Mouse (Mus musculus) forebrain, postnatal 0 days (tissue): ENCODE measurements around the gene Rnft2. TPM values are rescaled to one million over a fixed set of nuclear protein-coding genes. Genes with fewer than 3 reads are reported as not detected.

Experiments used
- ATAC-seq: fragments of 200-750 bp; cut with Nextera tagmentation; 2 replicates; pipeline ENCODE4 v1.8.0; 2017; ENCODE audit warnings: mild to moderate bottlenecking, moderate library complexity
- DNase-seq: peaks from one replicate; pipeline ENCODE4 v3.0.0-alpha.2; 2015
- H3K27ac ChIP-seq: fragments of 300-500 bp; sonication (generic); 2 replicates; pipeline ENCODE4 v1.5.1; 2014; ENCODE audit warnings: low read depth, mild to moderate bottlenecking, antibody characterized with exemption, low read length, moderate library complexity, mixed read lengths
- H3K27me3 ChIP-seq: fragments of 300-500 bp; sonication (generic); 2 replicates; pipeline ENCODE4 v1.6.1; 2014; ENCODE audit warnings: mild to moderate bottlenecking, low read length, mixed read lengths; ENCODE audit not compliant: insufficient read depth
- H3K36me3 ChIP-seq: fragments of 300-500 bp; sonication (generic); 2 replicates; pipeline ENCODE4 v1.6.1; 2014; ENCODE audit warnings: mild to moderate bottlenecking, moderate library complexity; ENCODE audit not compliant: insufficient read depth
- H3K4me1 ChIP-seq: fragments of 300-500 bp; sonication (generic); 2 replicates; pipeline ENCODE4 v1.6.1; 2014; ENCODE audit warnings: antibody characterized with exemption; ENCODE audit not compliant: insufficient read depth
- H3K4me2 ChIP-seq: fragments of 300-500 bp; sonication (generic); 2 replicates; pipeline ENCODE4 v1.6.1; 2014; ENCODE audit warnings: low read depth, mild to moderate bottlenecking, moderate library complexity
- H3K4me3 ChIP-seq: fragments of 300-500 bp; sonication (generic); 2 replicates; pipeline ENCODE4 v1.5.1; 2014; ENCODE audit warnings: low read depth, low read length, mixed read lengths
- H3K9ac ChIP-seq: fragments of 300-500 bp; sonication (generic); 2 replicates; pipeline ENCODE4 v1.6.1; 2014; ENCODE audit warnings: mild to moderate bottlenecking
- H3K9me3 ChIP-seq: fragments of 300-500 bp; sonication (generic); 2 replicates; pipeline ENCODE4 v1.6.1; 2016; ENCODE audit warnings: low read length
- CTCF ChIP-seq: sonication (generic); IDR thresholded peaks from 2 replicates; pipeline ENCODE4 v1.5.1; 2016; ENCODE audit warnings: antibody characterized with exemption, control low read depth, low read depth
- WGBS: fragments of 180-500 bp; shearing (Covaris S2); extraction: QIAGEN DNeasy Blood & Tissue Kit; methylation state at CpG from one replicate; pipeline ENCODE4 v1.1.7; 2014; 5-methylcytosine and 5-hydroxymethylcytosine counted together
- polyA plus RNA-seq: library from polyadenylated mRNA; unstranded; fragments of >200 nt; fragmentation: Nextera tagmentation; extraction: Ambion mirVana; gene quantifications from 2 replicates; pipeline ENCODE4 v1.2.1, GENCODE M21; 2015
- total RNA-seq: library from RNA; depleted of rRNA; stranded (reverse); fragments of >200 nt; gene quantifications from 2 replicates; pipeline ENCODE4 v1.2.3, GENCODE M21; 2014

The Rnft2 gene
- total and polyA plus RNA-seq, 2 experiments from 2014 or later: 12.4 to 87.8 TPM

GRCm38 (mm10) chr5:118199670-118200069, 45.2 kb downstream of the Rnft2 start:
- Histone ChIP-seq H3K4me3 (no peak overlapping the region), H3K27me3 (no peaks in the 10 kb centered on the region), H3K4me1 (no peaks in the 10 kb centered on the region), H3K27ac (0 out of 2 replicates have a peak overlapping the region, but pooled peaks have one; percentile 21), H3K36me3 (peaks cover 26% of the 10 kb centered on the region), H3K9ac (no peak overlapping the region), H3K9me3 (no peaks in the 10 kb centered on the region), H3K4me2 (no peak overlapping the region)
- 65% methylated on average over 5 of the region's 5 CpGs for WGBS
- ATAC-seq (peak; percentile 50), DNase-seq (no peak)
- TF ChIP-seq CTCF: no peak

- Histone ChIP-seq H3K36me3 (peaks cover 30% of the 10 kb centered on the region), H3K9ac (no peak overlapping the region), H3K9me3 (no peaks in the 10 kb centered on the region), H3K4me2 (no peak overlapping the region), H3K27ac (no peak overlapping the region), H3K27me3 (no peaks in the 10 kb centered on the region), H3K4me3 (no peak overlapping the region), H3K4me1 (no peaks in the 10 kb centered on the region)
- DNase-seq (no peak), ATAC-seq (peak; percentile 37; the same call in 1 of the 2 replicates)
- 54% methylated on average over 13 of the region's 13 CpGs for WGBS
- no peak for TF ChIP-seq CTCF
These were observed 47.5 kb downstream of the Rnft2 start for GRCm38 (mm10) chr5:118197421-118197820.

GRCm38 (mm10) chr5:118192221-118192620, 52.7 kb downstream of the Rnft2 start:
- DNase-seq (peak; percentile 41), ATAC-seq (no peak)
- no peak overlapping the region for H3K27ac ChIP-seq
- H3K4me3 ChIP-seq: no peak overlapping the region
- peaks cover 4% of the 10 kb centered on the region for H3K36me3 ChIP-seq
- H3K4me2 ChIP-seq: no peak overlapping the region
- peaks cover 10% of the 10 kb centered on the region; the same call in 1 of the 2 replicates for H3K4me1 ChIP-seq
- no peak for TF ChIP-seq CTCF
- 10% methylated on average over 18 of the region's 18 CpGs for WGBS
- H3K9me3 ChIP-seq: no peaks in the 10 kb centered on the region
- H3K27me3 ChIP-seq: no peaks in the 10 kb centered on the region
- H3K9ac ChIP-seq: peak overlapping the region; percentile 18; the same call in 1 of the 2 replicates

- 88% methylated on average over 9 of the region's 9 CpGs for WGBS
- ATAC-seq: no peak
- no peak overlapping the region for H3K4me3 ChIP-seq
- no peak overlapping the region for H3K9ac ChIP-seq
- DNase-seq: no peak
- H3K36me3 ChIP-seq: peaks cover 4% of the 10 kb centered on the region
- no peaks in the 10 kb centered on the region for H3K27me3 ChIP-seq
- no peak overlapping the region for H3K27ac ChIP-seq
- H3K4me1 ChIP-seq: peaks cover 11% of the 10 kb centered on the region; the same call in 1 of the 2 replicates
- H3K4me2 ChIP-seq: no peak overlapping the region
- H3K9me3 ChIP-seq: no peaks in the 10 kb centered on the region
- TF ChIP-seq CTCF: no peak
These were observed 54.4 kb downstream of the Rnft2 start for GRCm38 (mm10) chr5:118190491-118190890.

GRCm38 (mm10) chr5:118188356-118188755, 56.6 kb downstream of the Rnft2 start:
- peaks cover 4% of the 10 kb centered on the region; the same call in 1 of the 2 replicates for H3K36me3 ChIP-seq
- H3K27me3 ChIP-seq: no peaks in the 10 kb centered on the region
- peaks cover 11% of the 10 kb centered on the region; the same call in 1 of the 2 replicates for H3K4me1 ChIP-seq
- no peak overlapping the region for H3K4me2 ChIP-seq
- TF ChIP-seq CTCF: no peak
- no peak overlapping the region for H3K27ac ChIP-seq
- WGBS: 47% methylated on average over 6 of the region's 6 CpGs
- no peak overlapping the region for H3K4me3 ChIP-seq
- H3K9me3 ChIP-seq: no peaks in the 10 kb centered on the region
- H3K9ac ChIP-seq: no peak overlapping the region
- DNase-seq (no peak), ATAC-seq (no peak)

- 27% methylated on average over 9 of the region's 9 CpGs for WGBS
- no peaks in the 10 kb centered on the region for H3K36me3 ChIP-seq
- TF ChIP-seq CTCF: no peak
- H3K27me3 ChIP-seq: no peaks in the 10 kb centered on the region
- H3K4me1 ChIP-seq: peaks cover 9% of the 10 kb centered on the region; the same call in 1 of the 2 replicates
- ATAC-seq (peak; percentile 86), DNase-seq (peak; percentile 75)
- H3K9ac ChIP-seq: no peak overlapping the region; the same call in 1 of the 2 replicates
- H3K9me3 ChIP-seq: no peaks in the 10 kb centered on the region
- no peak overlapping the region for H3K4me3 ChIP-seq
- H3K4me2 ChIP-seq: no peak overlapping the region
- H3K27ac ChIP-seq: peak overlapping the region; percentile 78
These were observed 57.8 kb downstream of the Rnft2 start for GRCm38 (mm10) chr5:118186903-118187633.

GRCm38 (mm10) chr5:118177640-118178039, 67.3 kb downstream of the Rnft2 start:
- Histone ChIP-seq H3K9ac (no peak overlapping the region), H3K27ac (no peak overlapping the region), H3K4me2 (no peak overlapping the region), H3K4me1 (0 out of 2 replicates have a peak, but pooled peaks cover 4% of the 10 kb centered on the region), H3K4me3 (no peak overlapping the region), H3K27me3 (peaks cover 21% of the 10 kb centered on the region), H3K9me3 (no peaks in the 10 kb centered on the region), H3K36me3 (no peaks in the 10 kb centered on the region)
- no peak for TF ChIP-seq CTCF
- WGBS: 60% methylated on average over 7 of the region's 7 CpGs
- no peak for ATAC-seq
- DNase-seq: no peak
